Mouse (Mus musculus): ENCODE data around the gene Rubcn. TPM values are rescaled to one million over a fixed set of nuclear protein-coding genes. Genes with fewer than 3 reads are reported as not detected.

The Rubcn gene
- total and polyA plus RNA-seq, 2 experiments from 2014 or later: 25.7 to 81.0 TPM

- no peak overlapping the region for H3K4me2 ChIP-seq (ENCODE audit: low read depth)
- H3K4me1 ChIP-seq (ENCODE audit: insufficient read depth): no peaks in the 10 kb centered on the region
- H3K36me3 ChIP-seq (ENCODE audit: insufficient read depth): peaks cover 10% of the 10 kb centered on the region; the same call in 1 of the 2 replicates
- no peak overlapping the region for H3K4me3 ChIP-seq (ENCODE audit: low read depth, low read length)
- H3K9ac ChIP-seq: no peak overlapping the region
- DNase-seq: no peak
- no peak for ATAC-seq
- 93% methylated on average over 8 of the region's 8 CpGs for WGBS
- no peaks in the 10 kb centered on the region for H3K27me3 ChIP-seq (ENCODE audit: insufficient read depth, low read length)
- no peak for TF ChIP-seq CTCF (IDR thresholded peaks at IDR 0.05; ENCODE audit: low read depth)
- no peak overlapping the region for H3K27ac ChIP-seq (ENCODE audit: low read depth, low read length)
- H3K9me3 ChIP-seq (ENCODE audit: low read length): no peaks in the 10 kb centered on the region
Measured at GRCm38 (mm10) chr16:32906727-32907126, 29.2 kb upstream of the Rubcn start.

GRCm38 (mm10) chr16:32906186-32906585, 28.6 kb upstream of the Rubcn start:
- DNase-seq (no peak), ATAC-seq (no peak)
- no peak for TF ChIP-seq CTCF (IDR thresholded peaks at IDR 0.05; ENCODE audit: low read depth)
- H3K9ac ChIP-seq: no peak overlapping the region
- no peaks in the 10 kb centered on the region for H3K27me3 ChIP-seq (ENCODE audit: insufficient read depth, low read length)
- H3K4me1 ChIP-seq (ENCODE audit: insufficient read depth): no peaks in the 10 kb centered on the region
- no peak overlapping the region for H3K4me2 ChIP-seq (ENCODE audit: low read depth)
- peaks cover 12% of the 10 kb centered on the region; the same call in 1 of the 2 replicates for H3K36me3 ChIP-seq (ENCODE audit: insufficient read depth)
- no peak overlapping the region for H3K4me3 ChIP-seq (ENCODE audit: low read depth, low read length)
- WGBS: 90% methylated on average over 2 of the region's 2 CpGs
- no peaks in the 10 kb centered on the region for H3K9me3 ChIP-seq (ENCODE audit: low read length)
- H3K27ac ChIP-seq (ENCODE audit: low read depth, low read length): no peak overlapping the region

- H3K27ac ChIP-seq (ENCODE audit: low read depth, low read length): no peak overlapping the region
- no peaks in the 10 kb centered on the region for H3K9me3 ChIP-seq (ENCODE audit: low read length)
- peaks cover 21% of the 10 kb centered on the region for H3K36me3 ChIP-seq (ENCODE audit: insufficient read depth)
- DNase-seq: no peak
- H3K27me3 ChIP-seq (ENCODE audit: insufficient read depth, low read length): no peaks in the 10 kb centered on the region
- TF ChIP-seq CTCF (IDR thresholded peaks at IDR 0.05; ENCODE audit: low read depth): no peak
- H3K4me1 ChIP-seq (ENCODE audit: insufficient read depth): no peaks in the 10 kb centered on the region
- no peak overlapping the region for H3K9ac ChIP-seq
- no peak for ATAC-seq
- no peak overlapping the region for H3K4me2 ChIP-seq (ENCODE audit: low read depth)
- H3K4me3 ChIP-seq (ENCODE audit: low read depth, low read length): no peak overlapping the region
- 67% methylated on average over 3 of the region's 3 CpGs for WGBS
Measured at GRCm38 (mm10) chr16:32902051-32902428, 24.5 kb upstream of the Rubcn start.

GRCm38 (mm10) chr16:32901360-32902050, 23.9 kb upstream of the Rubcn start:
- H3K9ac ChIP-seq: no peak overlapping the region
- H3K4me2 ChIP-seq (ENCODE audit: low read depth): no peak overlapping the region
- WGBS: 92% methylated on average over 2 of the region's 2 CpGs
- DNase-seq (no peak), ATAC-seq (no peak)
- no peak overlapping the region for H3K4me3 ChIP-seq (ENCODE audit: low read depth, low read length)
- TF ChIP-seq CTCF (IDR thresholded peaks at IDR 0.05; ENCODE audit: low read depth): no peak
- peaks cover 20% of the 10 kb centered on the region for H3K36me3 ChIP-seq (ENCODE audit: insufficient read depth)
- no peaks in the 10 kb centered on the region for H3K9me3 ChIP-seq (ENCODE audit: low read length)
- H3K27me3 ChIP-seq (ENCODE audit: insufficient read depth, low read length): no peaks in the 10 kb centered on the region
- no peaks in the 10 kb centered on the region for H3K4me1 ChIP-seq (ENCODE audit: insufficient read depth)
- no peak overlapping the region for H3K27ac ChIP-seq (ENCODE audit: low read depth, low read length)

GRCm38 (mm10) chr16:32896126-32896525, 18.6 kb upstream of the Rubcn start:
- H3K4me3 ChIP-seq (ENCODE audit: low read depth, low read length): no peak overlapping the region
- DNase-seq (no peak), ATAC-seq (no peak)
- H3K4me1 ChIP-seq (ENCODE audit: insufficient read depth): no peaks in the 10 kb centered on the region
- H3K36me3 ChIP-seq (ENCODE audit: insufficient read depth): peaks cover 34% of the 10 kb centered on the region
- H3K9ac ChIP-seq: no peak overlapping the region
- no peak overlapping the region for H3K4me2 ChIP-seq (ENCODE audit: low read depth)
- no peaks in the 10 kb centered on the region for H3K9me3 ChIP-seq (ENCODE audit: low read length)
- H3K27ac ChIP-seq (ENCODE audit: low read depth, low read length): no peak overlapping the region
- TF ChIP-seq CTCF (IDR thresholded peaks at IDR 0.05; ENCODE audit: low read depth): no peak
- no peaks in the 10 kb centered on the region for H3K27me3 ChIP-seq (ENCODE audit: insufficient read depth, low read length)

- no peak for TF ChIP-seq CTCF (IDR thresholded peaks at IDR 0.05; ENCODE audit: low read depth)
- DNase-seq (no peak), ATAC-seq (no peak)
- H3K4me1 ChIP-seq (ENCODE audit: insufficient read depth): no peaks in the 10 kb centered on the region
- H3K4me2 ChIP-seq (ENCODE audit: low read depth): no peak overlapping the region
- H3K27me3 ChIP-seq (ENCODE audit: insufficient read depth, low read length): no peaks in the 10 kb centered on the region
- peaks cover 38% of the 10 kb centered on the region for H3K36me3 ChIP-seq (ENCODE audit: insufficient read depth)
- H3K9me3 ChIP-seq (ENCODE audit: low read length): no peaks in the 10 kb centered on the region
- H3K4me3 ChIP-seq (ENCODE audit: low read depth, low read length): no peak overlapping the region
- H3K27ac ChIP-seq (ENCODE audit: low read depth, low read length): no peak overlapping the region
- 59% methylated on average over 2 of the region's 2 CpGs for WGBS
- no peak overlapping the region for H3K9ac ChIP-seq
Measured at GRCm38 (mm10) chr16:32889881-32890280, 12.3 kb upstream of the Rubcn start.

- DNase-seq: no peak
- Histone ChIP-seq H3K36me3 (ENCODE audit: insufficient read depth) (peaks cover 30% of the 10 kb centered on the region), H3K4me2 (ENCODE audit: low read depth) (no peak overlapping the region), H3K4me1 (ENCODE audit: insufficient read depth) (no peaks in the 10 kb centered on the region), H3K27me3 (ENCODE audit: insufficient read depth, low read length) (no peaks in the 10 kb centered on the region), H3K9ac (no peak overlapping the region), H3K4me3 (ENCODE audit: low read depth, low read length) (no peak overlapping the region), H3K27ac (ENCODE audit: low read depth, low read length) (no peak overlapping the region), H3K9me3 (ENCODE audit: low read length) (no peaks in the 10 kb centered on the region)
- ATAC-seq: no peak
- peak; percentile 30; the same call in 1 of the 2 replicates for TF ChIP-seq CTCF (IDR thresholded peaks at IDR 0.05; ENCODE audit: low read depth)
- 90% methylated on average over 7 of the region's 7 CpGs for WGBS
Measured at GRCm38 (mm10) chr16:32887996-32888395, 10.4 kb upstream of the Rubcn start.
